Mouse (Mus musculus): ENCODE results near the gene Csf1. TPM values are rescaled to one million over a fixed set of nuclear protein-coding genes. Genes with fewer than 3 reads are reported as not detected.

The Csf1 gene
- polyA plus RNA-seq, 1 experiment from 2014 or later = 7.0 TPM

- Histone ChIP-seq H3K4me3 (ENCODE audit: low read depth, low read length) (no peak overlapping the region), H3K27me3 (replicated peaks; ENCODE audit: control insufficient read depth, insufficient read depth, low read length) (no peaks in the 10 kb centered on the region), H3K4me1 (ENCODE audit: control insufficient read depth, insufficient read depth, low read length) (peaks cover 2% of the 10 kb centered on the region; the same call in 1 of the 2 replicates), H3K9me3 (replicated peaks; ENCODE audit: control insufficient read depth, low read length) (no peaks in the 10 kb centered on the region), H3K27ac (ENCODE audit: low read depth, low read length) (no peak overlapping the region), H3K9ac (ENCODE audit: low read length) (no peak overlapping the region), H3K4me2 (ENCODE audit: low read length) (no peak overlapping the region), H3K36me3 (ENCODE audit: control insufficient read depth, insufficient read depth, low read length) (no peaks in the 10 kb centered on the region)
- DNase-seq (ENCODE audit: low spot score) = no peak
- WGBS = 97% methylated on average over 1 of the region's 1 CpGs
- no peak for ATAC-seq
Observed at GRCm38 (mm10) chr3:107786344-107786743, 26.1 kb upstream of the Csf1 start.

DNA sequence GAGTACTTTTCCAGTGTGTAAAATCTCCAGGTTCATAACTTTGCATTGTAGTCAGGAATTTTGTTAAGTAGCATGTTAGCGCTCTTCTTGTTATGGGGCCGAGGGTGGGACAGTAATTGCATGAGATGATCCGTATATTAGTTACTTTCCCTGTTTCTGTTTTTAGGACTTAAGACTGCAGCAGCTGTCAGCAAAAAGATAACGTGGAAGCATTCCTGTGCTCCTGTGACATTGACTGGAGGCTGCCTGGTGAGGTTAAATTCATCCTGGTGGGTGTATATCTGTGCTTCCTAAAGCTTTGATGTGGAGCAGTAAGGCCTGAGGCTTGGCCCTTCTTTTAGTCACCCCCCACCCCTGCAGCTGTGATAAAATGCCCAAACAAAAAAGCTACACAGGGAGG lies 25.3 kb upstream of the Csf1 start:
- no peaks in the 10 kb centered on the region for H3K36me3 ChIP-seq (ENCODE audit: control insufficient read depth, insufficient read depth, low read length)
- H3K27ac ChIP-seq (ENCODE audit: low read depth, low read length) = no peak overlapping the region
- no peaks in the 10 kb centered on the region for H3K27me3 ChIP-seq (replicated peaks; ENCODE audit: control insufficient read depth, insufficient read depth, low read length)
- H3K4me2 ChIP-seq (ENCODE audit: low read length) = no peak overlapping the region
- H3K4me3 ChIP-seq (ENCODE audit: low read depth, low read length) = no peak overlapping the region
- peaks cover 2% of the 10 kb centered on the region; the same call in 1 of the 2 replicates for H3K4me1 ChIP-seq (ENCODE audit: control insufficient read depth, insufficient read depth, low read length)
- WGBS = 85% methylated on average over 4 of the region's 4 CpGs
- ATAC-seq (no peak), DNase-seq (ENCODE audit: low spot score) (no peak)
- H3K9ac ChIP-seq (ENCODE audit: low read length) = no peak overlapping the region
- H3K9me3 ChIP-seq (replicated peaks; ENCODE audit: control insufficient read depth, low read length) = no peaks in the 10 kb centered on the region

DNA sequence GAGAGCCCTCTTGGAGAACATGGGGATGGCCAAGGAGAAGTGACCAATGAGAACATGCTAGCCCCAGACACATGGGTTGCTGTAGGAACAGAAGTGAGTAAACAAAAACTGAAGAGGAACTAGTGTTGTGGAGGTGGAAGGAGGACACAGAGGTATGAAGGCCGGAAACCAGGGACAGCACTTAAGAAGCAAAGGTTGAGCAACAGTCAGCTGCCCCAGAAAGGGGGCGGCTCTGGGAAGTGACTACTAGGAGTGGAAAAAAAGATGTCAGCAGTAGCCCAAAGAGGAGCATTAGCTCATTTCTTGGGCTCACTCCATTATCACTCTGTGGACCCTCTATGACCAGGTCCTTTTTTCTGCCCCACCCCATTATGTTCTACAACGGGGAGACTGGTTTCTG lies 23.0 kb upstream of the Csf1 start:
- no peak overlapping the region for H3K4me2 ChIP-seq (ENCODE audit: low read length)
- no peak overlapping the region for H3K9ac ChIP-seq (ENCODE audit: low read length)
- no peaks in the 10 kb centered on the region for H3K9me3 ChIP-seq (replicated peaks; ENCODE audit: control insufficient read depth, low read length)
- no peak overlapping the region for H3K4me3 ChIP-seq (ENCODE audit: low read depth, low read length)
- H3K27ac ChIP-seq (ENCODE audit: low read depth, low read length) = no peak overlapping the region
- DNase-seq (ENCODE audit: low spot score) = no peak
- ATAC-seq = no peak
- no peaks in the 10 kb centered on the region for H3K27me3 ChIP-seq (replicated peaks; ENCODE audit: control insufficient read depth, insufficient read depth, low read length)
- H3K36me3 ChIP-seq (ENCODE audit: control insufficient read depth, insufficient read depth, low read length) = no peaks in the 10 kb centered on the region
- 97% methylated on average over 3 of the region's 3 CpGs for WGBS
- H3K4me1 ChIP-seq (ENCODE audit: control insufficient read depth, insufficient read depth, low read length) = peaks cover 2% of the 10 kb centered on the region; the same call in 1 of the 2 replicates

DNA sequence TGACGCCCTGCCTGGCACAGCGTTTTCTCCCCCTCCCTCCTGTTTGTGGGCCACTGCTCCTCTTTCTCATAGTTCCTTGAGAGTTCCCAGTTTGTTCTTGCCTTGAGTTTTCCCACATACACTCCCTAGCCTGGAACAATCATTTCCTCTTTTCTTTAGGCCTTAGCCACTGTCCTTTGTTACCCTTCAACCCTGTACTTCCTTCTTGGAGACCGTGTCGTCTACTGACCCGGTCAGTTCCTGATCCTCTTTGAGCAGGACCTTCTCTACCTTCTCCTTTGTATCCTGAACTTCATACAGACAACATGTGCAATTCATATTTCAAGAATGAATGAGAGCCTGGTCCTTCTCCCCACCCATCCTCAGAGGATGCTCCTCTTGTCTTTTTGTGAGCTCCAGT lies 21.0 kb upstream of the Csf1 start:
- no peaks in the 10 kb centered on the region for H3K36me3 ChIP-seq (ENCODE audit: control insufficient read depth, insufficient read depth, low read length)
- no peak overlapping the region for H3K4me2 ChIP-seq (ENCODE audit: low read length)
- WGBS = 92% methylated on average over 5 of the region's 5 CpGs
- H3K27ac ChIP-seq (ENCODE audit: low read depth, low read length) = no peak overlapping the region
- no peak overlapping the region for H3K9ac ChIP-seq (ENCODE audit: low read length)
- H3K4me1 ChIP-seq (ENCODE audit: control insufficient read depth, insufficient read depth, low read length) = no peaks in the 10 kb centered on the region
- no peaks in the 10 kb centered on the region for H3K9me3 ChIP-seq (replicated peaks; ENCODE audit: control insufficient read depth, low read length)
- no peaks in the 10 kb centered on the region for H3K27me3 ChIP-seq (replicated peaks; ENCODE audit: control insufficient read depth, insufficient read depth, low read length)
- no peak overlapping the region for H3K4me3 ChIP-seq (ENCODE audit: low read depth, low read length)
- DNase-seq (ENCODE audit: low spot score) = no peak
- ATAC-seq = no peak

- Histone ChIP-seq H3K27me3 (replicated peaks; ENCODE audit: control insufficient read depth, insufficient read depth, low read length) (no peaks in the 10 kb centered on the region), H3K9me3 (replicated peaks; ENCODE audit: control insufficient read depth, low read length) (no peaks in the 10 kb centered on the region), H3K9ac (ENCODE audit: low read length) (no peak overlapping the region), H3K4me1 (ENCODE audit: control insufficient read depth, insufficient read depth, low read length) (no peaks in the 10 kb centered on the region), H3K4me2 (ENCODE audit: low read length) (no peak overlapping the region), H3K36me3 (ENCODE audit: control insufficient read depth, insufficient read depth, low read length) (no peaks in the 10 kb centered on the region), H3K4me3 (ENCODE audit: low read depth, low read length) (no peak overlapping the region), H3K27ac (ENCODE audit: low read depth, low read length) (no peak overlapping the region)
- WGBS = 87% methylated on average over 6 of the region's 6 CpGs
- DNase-seq (ENCODE audit: low spot score) = no peak
- ATAC-seq = no peak
Observed at GRCm38 (mm10) chr3:107778016-107778415, 17.7 kb upstream of the Csf1 start.

DNA sequence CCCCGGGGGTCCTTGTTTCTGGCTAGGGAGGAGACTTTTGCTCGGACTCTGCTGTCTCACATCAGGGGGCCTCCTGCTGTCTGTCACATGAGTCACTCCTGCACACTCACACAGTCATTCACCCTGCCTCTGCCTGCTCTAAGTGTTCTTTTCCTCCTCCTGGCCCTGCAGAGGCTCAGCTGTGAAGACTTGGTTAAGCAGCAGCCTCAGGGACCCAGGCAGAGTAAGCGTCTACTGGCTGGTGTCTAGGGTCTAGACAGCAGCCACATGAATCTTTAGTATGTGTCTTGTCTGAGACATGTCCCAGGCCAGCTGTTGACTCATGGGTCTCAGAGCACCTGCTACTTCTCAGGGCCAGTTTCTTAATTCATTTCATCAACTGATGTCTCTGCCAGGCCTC lies 16.0 kb upstream of the Csf1 start:
- Histone ChIP-seq H3K27ac (ENCODE audit: low read depth, low read length) (no peak overlapping the region), H3K4me3 (ENCODE audit: low read depth, low read length) (no peak overlapping the region), H3K36me3 (ENCODE audit: control insufficient read depth, insufficient read depth, low read length) (no peaks in the 10 kb centered on the region), H3K9me3 (replicated peaks; ENCODE audit: control insufficient read depth, low read length) (no peaks in the 10 kb centered on the region), H3K27me3 (replicated peaks; ENCODE audit: control insufficient read depth, insufficient read depth, low read length) (no peaks in the 10 kb centered on the region), H3K4me1 (ENCODE audit: control insufficient read depth, insufficient read depth, low read length) (no peaks in the 10 kb centered on the region), H3K4me2 (ENCODE audit: low read length) (no peak overlapping the region), H3K9ac (ENCODE audit: low read length) (no peak overlapping the region)
- 24% methylated on average over 3 of the region's 3 CpGs for WGBS
- no peak for DNase-seq (ENCODE audit: low spot score)
- no peak for ATAC-seq

DNA sequence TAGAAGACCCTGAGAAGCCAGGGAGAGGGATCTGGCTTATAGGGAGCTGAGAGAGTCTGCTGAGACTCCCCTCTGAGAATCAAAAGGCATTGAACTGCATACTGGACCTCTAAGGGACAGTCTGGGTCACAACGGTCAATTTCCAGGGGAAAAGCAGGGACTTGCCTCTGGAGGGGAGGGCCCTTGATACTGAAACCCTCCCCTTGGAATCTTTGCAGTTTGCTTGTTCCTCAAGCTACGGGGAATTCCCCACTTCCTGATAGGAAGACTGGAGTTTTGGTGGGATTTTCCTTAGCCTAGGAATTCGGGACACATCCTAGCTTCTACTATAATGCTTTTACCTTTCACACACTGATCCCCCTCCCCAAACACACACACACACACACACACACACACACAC lies 15.5 kb upstream of the Csf1 start:
- no peak for DNase-seq (ENCODE audit: low spot score)
- H3K27me3 ChIP-seq (replicated peaks; ENCODE audit: control insufficient read depth, insufficient read depth, low read length) = no peaks in the 10 kb centered on the region
- no peak overlapping the region for H3K4me2 ChIP-seq (ENCODE audit: low read length)
- no peak overlapping the region for H3K27ac ChIP-seq (ENCODE audit: low read depth, low read length)
- H3K9me3 ChIP-seq (replicated peaks; ENCODE audit: control insufficient read depth, low read length) = no peaks in the 10 kb centered on the region
- H3K36me3 ChIP-seq (ENCODE audit: control insufficient read depth, insufficient read depth, low read length) = no peaks in the 10 kb centered on the region
- no peaks in the 10 kb centered on the region for H3K4me1 ChIP-seq (ENCODE audit: control insufficient read depth, insufficient read depth, low read length)
- no peak overlapping the region for H3K9ac ChIP-seq (ENCODE audit: low read length)
- 52% methylated on average over 3 of the region's 3 CpGs for WGBS
- ATAC-seq = no peak
- H3K4me3 ChIP-seq (ENCODE audit: low read depth, low read length) = no peak overlapping the region

DNA sequence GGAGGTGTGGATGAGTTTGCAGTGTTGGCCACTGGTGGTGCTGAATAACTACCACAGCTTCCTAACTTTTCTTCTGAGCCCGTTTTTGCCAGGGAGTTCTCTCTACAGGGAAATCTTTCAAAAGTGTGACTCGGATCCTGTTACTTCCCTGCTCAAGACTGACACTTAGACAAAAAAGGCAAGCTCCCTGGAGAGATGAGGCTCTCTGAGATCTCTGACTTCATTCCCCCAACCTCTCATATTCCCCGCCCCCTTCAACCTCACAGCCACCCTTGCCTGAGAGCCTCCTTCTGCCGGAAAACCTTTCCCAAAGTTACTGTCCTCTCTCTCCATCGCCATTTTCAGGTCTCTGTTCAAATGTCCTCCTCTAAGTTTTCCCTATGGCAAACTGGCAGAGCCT lies 14.8 kb upstream of the Csf1 start:
- no peak for ATAC-seq
- Histone ChIP-seq H3K9me3 (replicated peaks; ENCODE audit: control insufficient read depth, low read length) (no peaks in the 10 kb centered on the region), H3K27me3 (replicated peaks; ENCODE audit: control insufficient read depth, insufficient read depth, low read length) (no peaks in the 10 kb centered on the region), H3K4me1 (ENCODE audit: control insufficient read depth, insufficient read depth, low read length) (no peaks in the 10 kb centered on the region), H3K36me3 (ENCODE audit: control insufficient read depth, insufficient read depth, low read length) (no peaks in the 10 kb centered on the region), H3K9ac (ENCODE audit: low read length) (no peak overlapping the region), H3K4me3 (ENCODE audit: low read depth, low read length) (no peak overlapping the region), H3K4me2 (ENCODE audit: low read length) (no peak overlapping the region), H3K27ac (ENCODE audit: low read depth, low read length) (no peak overlapping the region)
- no peak for DNase-seq (ENCODE audit: low spot score)
- 56% methylated on average over 5 of the region's 5 CpGs for WGBS

- H3K27me3 ChIP-seq (replicated peaks; ENCODE audit: control insufficient read depth, insufficient read depth, low read length) = no peaks in the 10 kb centered on the region
- DNase-seq (ENCODE audit: low spot score) = no peak
- H3K9me3 ChIP-seq (replicated peaks; ENCODE audit: control insufficient read depth, low read length) = no peaks in the 10 kb centered on the region
- H3K9ac ChIP-seq (ENCODE audit: low read length) = no peak overlapping the region
- ATAC-seq = no peak
- H3K36me3 ChIP-seq (ENCODE audit: control insufficient read depth, insufficient read depth, low read length) = no peaks in the 10 kb centered on the region
- no peak overlapping the region for H3K4me2 ChIP-seq (ENCODE audit: low read length)
- H3K4me3 ChIP-seq (ENCODE audit: low read depth, low read length) = no peak overlapping the region
- no peaks in the 10 kb centered on the region for H3K4me1 ChIP-seq (ENCODE audit: control insufficient read depth, insufficient read depth, low read length)
- WGBS = 83% methylated on average over 5 of the region's 5 CpGs
- no peak overlapping the region for H3K27ac ChIP-seq (ENCODE audit: low read depth, low read length)
Observed at GRCm38 (mm10) chr3:107772860-107773259, 12.6 kb upstream of the Csf1 start.
